Mouse (Mus musculus): ENCODE measurements around the gene Dpm1. TPM values are rescaled to one million over a fixed set of nuclear protein-coding genes. Genes with fewer than 3 reads are reported as not detected.

Gene Dpm1
- polyA plus RNA-seq, 1 experiment from 2014 or later: 82.2 TPM

- H3K4me1 ChIP-seq (ENCODE audit: insufficient read depth, low read length): peaks cover 34% of the 10 kb centered on the region
- peak overlapping the region; percentile 100 for H3K9ac ChIP-seq (replicated peaks; ENCODE audit: low read length)
- H3K27ac ChIP-seq (ENCODE audit: low read length): no peak overlapping the region
- peaks cover 23% of the 10 kb centered on the region for H3K36me3 ChIP-seq (ENCODE audit: insufficient read depth, low read length)
- WGBS: 77% methylated on average over 8 of the region's 8 CpGs
- no peaks in the 10 kb centered on the region for H3K9me3 ChIP-seq (ENCODE audit: low read length)
- peak overlapping the region; percentile 85 for H3K4me3 ChIP-seq (ENCODE audit: low read length)
- no peaks in the 10 kb centered on the region for H3K27me3 ChIP-seq (ENCODE audit: insufficient read depth, low read length)
- peak overlapping the region; percentile 62 for H3K4me2 ChIP-seq (replicated peaks; ENCODE audit: low read depth, low read length)
- ATAC-seq (ENCODE audit: low FRiP score, low TSS enrichment): no peak
These were observed 25.9 kb downstream of the Dpm1 start for GRCm38 (mm10) chr2:168204476-168204999.

DNA sequence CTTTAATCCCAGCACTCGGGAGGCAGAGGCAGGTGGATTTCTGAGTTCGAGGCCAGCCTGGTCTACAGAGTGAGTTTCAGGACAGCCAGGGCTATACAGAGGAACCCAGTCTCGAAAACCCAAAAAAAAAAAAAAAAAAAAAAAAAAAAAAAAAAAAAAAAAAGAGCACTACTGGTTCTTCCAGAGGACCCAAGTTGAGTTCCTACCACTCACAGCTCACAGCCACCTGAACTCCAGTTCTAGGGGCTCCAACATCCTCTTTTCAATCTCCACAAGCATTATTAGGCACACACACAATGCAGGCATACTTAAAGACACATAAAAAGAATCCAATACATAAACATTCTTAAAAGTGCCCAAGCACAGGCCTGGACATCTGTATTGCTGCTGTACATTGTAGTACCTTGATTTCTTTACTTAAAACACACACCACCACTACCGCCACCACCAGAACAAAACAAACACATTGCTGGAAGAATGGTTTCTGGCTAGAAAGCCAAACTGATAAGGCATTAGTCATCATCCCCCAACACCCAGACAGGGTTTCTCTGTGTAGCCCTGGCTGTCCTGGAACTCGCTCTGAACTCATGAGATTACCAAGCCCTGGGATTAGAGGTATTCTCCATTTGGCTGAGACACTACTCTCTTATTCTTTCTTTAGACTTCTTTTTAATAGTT is 30.2 kb downstream of the Dpm1 start:
- WGBS: 75% methylated on average over 4 of the region's 5 CpGs
- Histone ChIP-seq H3K36me3 (ENCODE audit: insufficient read depth, low read length) (peaks cover 22% of the 10 kb centered on the region), H3K4me2 (replicated peaks; ENCODE audit: low read depth, low read length) (no peak overlapping the region), H3K9ac (replicated peaks; ENCODE audit: low read length) (no peak overlapping the region), H3K9me3 (ENCODE audit: low read length) (no peaks in the 10 kb centered on the region), H3K27me3 (ENCODE audit: insufficient read depth, low read length) (no peaks in the 10 kb centered on the region), H3K4me3 (ENCODE audit: low read length) (no peak overlapping the region), H3K27ac (ENCODE audit: low read length) (no peak overlapping the region), H3K4me1 (ENCODE audit: insufficient read depth, low read length) (peaks cover 52% of the 10 kb centered on the region)
- no peak for ATAC-seq (ENCODE audit: low FRiP score, low TSS enrichment)

- H3K36me3 ChIP-seq (ENCODE audit: insufficient read depth, low read length): peaks cover 19% of the 10 kb centered on the region
- H3K4me3 ChIP-seq (ENCODE audit: low read length): no peak overlapping the region
- no peak for ATAC-seq (ENCODE audit: low FRiP score, low TSS enrichment)
- 83% methylated on average over 4 of the region's 4 CpGs for WGBS
- no peaks in the 10 kb centered on the region for H3K9me3 ChIP-seq (ENCODE audit: low read length)
- H3K4me1 ChIP-seq (ENCODE audit: insufficient read depth, low read length): peaks cover 52% of the 10 kb centered on the region
- H3K27me3 ChIP-seq (ENCODE audit: insufficient read depth, low read length): no peaks in the 10 kb centered on the region
- no peak overlapping the region for H3K27ac ChIP-seq (ENCODE audit: low read length)
- no peak overlapping the region for H3K9ac ChIP-seq (replicated peaks; ENCODE audit: low read length)
- H3K4me2 ChIP-seq (replicated peaks; ENCODE audit: low read depth, low read length): no peak overlapping the region
These were observed 30.9 kb downstream of the Dpm1 start for GRCm38 (mm10) chr2:168199476-168199875.

DNA sequence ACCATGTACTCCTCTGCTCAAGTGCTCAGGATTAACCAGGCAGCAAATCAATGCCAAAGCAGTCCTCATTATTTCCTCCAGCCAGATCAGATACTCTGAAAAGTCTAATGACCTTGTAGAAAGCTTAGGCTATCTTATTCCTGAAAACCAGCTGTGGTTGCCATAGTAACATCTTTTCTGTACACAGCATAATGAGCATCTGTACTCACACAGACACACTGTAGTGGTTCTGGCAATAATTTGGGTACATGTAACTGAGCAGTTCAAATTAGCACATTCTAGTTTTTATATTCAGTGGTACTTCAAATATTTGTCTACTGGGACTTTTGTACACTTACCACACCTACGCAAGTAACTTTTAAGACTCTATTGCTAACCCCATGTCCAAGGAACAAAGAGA is 32.0 kb downstream of the Dpm1 start:
- H3K4me2 ChIP-seq (replicated peaks; ENCODE audit: low read depth, low read length): no peak overlapping the region
- ATAC-seq (ENCODE audit: low FRiP score, low TSS enrichment): no peak
- H3K27ac ChIP-seq (ENCODE audit: low read length): no peak overlapping the region
- 91% methylated on average over 1 of the region's 1 CpGs for WGBS
- H3K9me3 ChIP-seq (ENCODE audit: low read length): no peaks in the 10 kb centered on the region
- peaks cover 14% of the 10 kb centered on the region for H3K36me3 ChIP-seq (ENCODE audit: insufficient read depth, low read length)
- H3K4me3 ChIP-seq (ENCODE audit: low read length): no peak overlapping the region
- peaks cover 47% of the 10 kb centered on the region for H3K4me1 ChIP-seq (ENCODE audit: insufficient read depth, low read length)
- H3K9ac ChIP-seq (replicated peaks; ENCODE audit: low read length): no peak overlapping the region
- no peaks in the 10 kb centered on the region for H3K27me3 ChIP-seq (ENCODE audit: insufficient read depth, low read length)

- Histone ChIP-seq H3K4me1 (ENCODE audit: insufficient read depth, low read length) (peaks cover 51% of the 10 kb centered on the region), H3K36me3 (ENCODE audit: insufficient read depth, low read length) (peaks cover 9% of the 10 kb centered on the region), H3K9me3 (ENCODE audit: low read length) (no peaks in the 10 kb centered on the region), H3K4me2 (replicated peaks; ENCODE audit: low read depth, low read length) (no peak overlapping the region), H3K9ac (replicated peaks; ENCODE audit: low read length) (no peak overlapping the region), H3K27ac (ENCODE audit: low read length) (no peak overlapping the region), H3K4me3 (ENCODE audit: low read length) (no peak overlapping the region), H3K27me3 (ENCODE audit: insufficient read depth, low read length) (no peaks in the 10 kb centered on the region)
- WGBS: 49% methylated on average over 2 of the region's 2 CpGs
- no peak for ATAC-seq (ENCODE audit: low FRiP score, low TSS enrichment)
These were observed 34.7 kb downstream of the Dpm1 start for GRCm38 (mm10) chr2:168195721-168196120.

DNA sequence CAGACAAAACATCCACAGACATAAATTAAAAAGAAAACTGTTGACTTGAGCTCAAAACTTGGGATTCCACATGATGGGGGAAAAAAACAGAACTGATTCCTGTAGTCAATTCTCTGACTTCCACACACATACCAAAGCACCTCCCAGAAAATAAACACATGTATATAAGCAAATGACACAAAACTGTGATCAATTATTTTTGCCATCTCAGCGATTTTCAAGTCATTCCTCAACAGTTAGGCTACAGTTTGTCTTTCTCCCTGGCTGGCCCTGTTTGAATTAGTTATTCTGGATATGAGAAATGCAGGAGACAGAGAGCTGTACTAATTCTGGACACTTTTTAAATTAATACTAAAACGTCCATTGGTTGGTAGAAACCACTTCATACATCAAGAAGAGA is 36.7 kb downstream of the Dpm1 start:
- Histone ChIP-seq H3K4me2 (replicated peaks; ENCODE audit: low read depth, low read length) (no peak overlapping the region), H3K4me1 (ENCODE audit: insufficient read depth, low read length) (peaks cover 45% of the 10 kb centered on the region), H3K9me3 (ENCODE audit: low read length) (no peaks in the 10 kb centered on the region), H3K9ac (replicated peaks; ENCODE audit: low read length) (no peak overlapping the region), H3K4me3 (ENCODE audit: low read length) (no peak overlapping the region), H3K27me3 (ENCODE audit: insufficient read depth, low read length) (no peaks in the 10 kb centered on the region), H3K36me3 (ENCODE audit: insufficient read depth, low read length) (peaks cover 12% of the 10 kb centered on the region; the same call in 1 of the 2 replicates), H3K27ac (ENCODE audit: low read length) (no peak overlapping the region)
- WGBS: 74% methylated on average over 2 of the region's 2 CpGs
- no peak for ATAC-seq (ENCODE audit: low FRiP score, low TSS enrichment)

DNA sequence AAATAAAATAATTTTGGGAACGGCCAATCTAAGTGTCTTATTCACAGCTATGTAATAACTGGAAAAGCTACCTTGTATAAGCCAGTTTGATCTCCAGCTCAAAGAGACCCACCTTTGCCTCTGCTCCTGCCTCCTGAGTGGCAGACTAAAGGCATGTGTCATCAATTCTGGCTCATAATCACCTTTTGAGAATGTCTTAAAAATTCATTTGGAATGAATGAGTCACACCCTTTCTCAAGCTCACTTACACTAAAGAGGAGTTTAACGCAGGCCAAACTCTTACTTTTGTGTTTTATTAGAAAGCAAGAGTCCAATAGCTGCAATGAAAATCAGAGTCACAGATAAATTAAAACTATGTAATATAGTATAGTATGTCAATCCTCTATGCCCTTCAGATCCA is 38.5 kb downstream of the Dpm1 start:
- H3K4me1 ChIP-seq (ENCODE audit: insufficient read depth, low read length): peaks cover 39% of the 10 kb centered on the region
- H3K4me2 ChIP-seq (replicated peaks; ENCODE audit: low read depth, low read length): no peak overlapping the region
- no peak overlapping the region for H3K27ac ChIP-seq (ENCODE audit: low read length)
- no peaks in the 10 kb centered on the region for H3K27me3 ChIP-seq (ENCODE audit: insufficient read depth, low read length)
- H3K9ac ChIP-seq (replicated peaks; ENCODE audit: low read length): no peak overlapping the region
- peaks cover 20% of the 10 kb centered on the region for H3K36me3 ChIP-seq (ENCODE audit: insufficient read depth, low read length)
- WGBS: 86% methylated on average over 2 of the region's 2 CpGs
- ATAC-seq (ENCODE audit: low FRiP score, low TSS enrichment): no peak
- H3K9me3 ChIP-seq (ENCODE audit: low read length): no peaks in the 10 kb centered on the region
- H3K4me3 ChIP-seq (ENCODE audit: low read length): no peak overlapping the region

DNA sequence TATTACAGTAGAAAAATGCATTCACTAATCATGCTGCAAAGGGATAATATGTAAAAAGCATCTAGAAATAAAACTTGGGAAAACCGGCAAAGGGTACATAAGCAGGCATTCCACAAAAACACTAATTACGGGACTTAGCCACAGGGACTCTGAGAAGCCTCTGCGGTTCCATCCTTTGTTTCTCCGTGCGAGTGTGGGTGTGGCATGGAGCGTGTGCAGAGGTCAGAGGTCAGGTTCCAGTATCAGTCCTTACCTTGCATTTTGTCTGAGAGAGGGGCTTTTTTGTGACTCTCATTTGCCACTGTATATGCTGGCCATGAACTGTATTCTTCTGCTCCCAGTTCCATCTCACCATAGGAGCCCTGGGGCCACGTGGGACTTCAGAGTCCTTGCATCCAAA is 54.4 kb downstream of the Dpm1 start:
- peaks cover 27% of the 10 kb centered on the region for H3K36me3 ChIP-seq (ENCODE audit: insufficient read depth, low read length)
- no peaks in the 10 kb centered on the region for H3K4me1 ChIP-seq (ENCODE audit: insufficient read depth, low read length)
- WGBS: 53% methylated on average over 7 of the region's 7 CpGs
- ATAC-seq (ENCODE audit: low FRiP score, low TSS enrichment): no peak
- no peak overlapping the region for H3K4me2 ChIP-seq (replicated peaks; ENCODE audit: low read depth, low read length)
- no peaks in the 10 kb centered on the region for H3K9me3 ChIP-seq (ENCODE audit: low read length)
- no peak overlapping the region for H3K4me3 ChIP-seq (ENCODE audit: low read length)
- no peaks in the 10 kb centered on the region for H3K27me3 ChIP-seq (ENCODE audit: insufficient read depth, low read length)
- H3K9ac ChIP-seq (replicated peaks; ENCODE audit: low read length): no peak overlapping the region
- H3K27ac ChIP-seq (ENCODE audit: low read length): no peak overlapping the region

- Histone ChIP-seq H3K27me3 (ENCODE audit: insufficient read depth, low read length) (no peaks in the 10 kb centered on the region), H3K9me3 (ENCODE audit: low read length) (no peaks in the 10 kb centered on the region), H3K4me3 (ENCODE audit: low read length) (peak overlapping the region; percentile 36), H3K36me3 (ENCODE audit: insufficient read depth, low read length) (0 out of 2 replicates have a peak, but pooled peaks cover 5% of the 10 kb centered on the region), H3K4me2 (replicated peaks; ENCODE audit: low read depth, low read length) (peak overlapping the region; percentile 51), H3K9ac (replicated peaks; ENCODE audit: low read length) (peak overlapping the region; percentile 50), H3K4me1 (ENCODE audit: insufficient read depth, low read length) (peaks cover 42% of the 10 kb centered on the region), H3K27ac (ENCODE audit: low read length) (peak overlapping the region; percentile 96)
- WGBS: 8% methylated on average over 13 of the region's 13 CpGs
- peak; percentile 85 for ATAC-seq (ENCODE audit: low FRiP score, low TSS enrichment)
These were observed 60.2 kb downstream of the Dpm1 start for GRCm38 (mm10) chr2:168170167-168170685.

- no peaks in the 10 kb centered on the region for H3K27me3 ChIP-seq (ENCODE audit: insufficient read depth, low read length)
- H3K36me3 ChIP-seq (ENCODE audit: insufficient read depth, low read length): 0 out of 2 replicates have a peak, but pooled peaks cover 2% of the 10 kb centered on the region
- H3K9ac ChIP-seq (replicated peaks; ENCODE audit: low read length): peak overlapping the region; percentile 50
- H3K4me3 ChIP-seq (ENCODE audit: low read length): peak overlapping the region; percentile 36
- H3K4me2 ChIP-seq (replicated peaks; ENCODE audit: low read depth, low read length): peak overlapping the region; percentile 51
- WGBS: 3% methylated on average over 9 of the region's 9 CpGs
- H3K27ac ChIP-seq (ENCODE audit: low read length): peak overlapping the region; percentile 96
- H3K9me3 ChIP-seq (ENCODE audit: low read length): no peaks in the 10 kb centered on the region
- H3K4me1 ChIP-seq (ENCODE audit: insufficient read depth, low read length): peaks cover 42% of the 10 kb centered on the region
- peak; percentile 52 for ATAC-seq (ENCODE audit: low FRiP score, low TSS enrichment)
These were observed 60.6 kb downstream of the Dpm1 start for GRCm38 (mm10) chr2:168169800-168170113.
